Mouse (Mus musculus) intestine, embryonic 14.5 days (tissue): ENCODE data around the gene Pdia5. TPM values are rescaled to one million over a fixed set of nuclear protein-coding genes. Genes with fewer than 3 reads are reported as not detected.

Experiments used
- ATAC-seq: fragments of 200-750 bp; cut with Nextera tagmentation; replicated peaks from 2 replicates; pipeline ENCODE4 v1.8.0; 2017; ENCODE audit warnings: low read depth, moderate number of reproducible peaks, moderate TSS enrichment, moderate library complexity; ENCODE audit not compliant: low FRiP score, low TSS enrichment
- DNase-seq: peaks from one replicate; pipeline ENCODE4 v3.0.0-alpha.2; 2018; ENCODE audit warnings: low spot score
- H3K27ac ChIP-seq: fragments of 300-500 bp; sonication (generic); 2 replicates; pipeline ENCODE4 v1.5.1; 2014; ENCODE audit warnings: low read depth, mild to moderate bottlenecking, control low read depth
- H3K27me3 ChIP-seq: fragments of 300-500 bp; sonication (generic); replicated peaks from 2 replicates; pipeline ENCODE4 v1.6.1; 2014; ENCODE audit warnings: low read length, control low read depth; ENCODE audit not compliant: control insufficient read depth, insufficient read depth
- H3K36me3 ChIP-seq: fragments of 300-500 bp; sonication (generic); 2 replicates; pipeline ENCODE4 v1.6.1; 2014; ENCODE audit warnings: low read length, control low read depth; ENCODE audit not compliant: control insufficient read depth, insufficient read depth
- H3K4me1 ChIP-seq: fragments of 300-500 bp; sonication (generic); replicated peaks from 2 replicates; pipeline ENCODE4 v1.6.1; 2014; ENCODE audit warnings: low read length, control low read depth, mixed read lengths; ENCODE audit not compliant: control insufficient read depth, insufficient read depth
- H3K4me2 ChIP-seq: fragments of 300-500 bp; sonication (generic); 2 replicates; pipeline ENCODE4 v1.6.1; 2014; ENCODE audit warnings: low read length
- H3K4me3 ChIP-seq: fragments of 300-500 bp; sonication (generic); 2 replicates; pipeline ENCODE4 v1.5.1; 2014; ENCODE audit warnings: low read depth, low read length, control low read depth, mixed read lengths
- H3K9ac ChIP-seq: fragments of 300-500 bp; sonication (generic); 2 replicates; pipeline ENCODE4 v1.6.1; 2014; ENCODE audit warnings: mild to moderate bottlenecking, low read length
- H3K9me3 ChIP-seq: fragments of 300-500 bp; sonication (generic); 2 replicates; pipeline ENCODE4 v1.6.1; 2016; ENCODE audit warnings: low read length, control low read depth; ENCODE audit not compliant: control insufficient read depth
- WGBS: fragments of 180-500 bp; shearing (Covaris S2); extraction: QIAGEN DNeasy Blood & Tissue Kit; methylation state at CpG from one replicate; pipeline ENCODE4 v1.1.7; 2014; 5-methylcytosine and 5-hydroxymethylcytosine counted together
- polyA plus RNA-seq: library from polyadenylated mRNA; unstranded; fragments of >200 nt; fragmentation: Nextera tagmentation; extraction: Ambion mirVana; gene quantifications from 2 replicates; pipeline ENCODE4 v1.2.1, GENCODE M21; 2014

Gene Pdia5
- polyA plus RNA-seq, 1 experiment from 2014 or later, result 19.7 TPM

DNA sequence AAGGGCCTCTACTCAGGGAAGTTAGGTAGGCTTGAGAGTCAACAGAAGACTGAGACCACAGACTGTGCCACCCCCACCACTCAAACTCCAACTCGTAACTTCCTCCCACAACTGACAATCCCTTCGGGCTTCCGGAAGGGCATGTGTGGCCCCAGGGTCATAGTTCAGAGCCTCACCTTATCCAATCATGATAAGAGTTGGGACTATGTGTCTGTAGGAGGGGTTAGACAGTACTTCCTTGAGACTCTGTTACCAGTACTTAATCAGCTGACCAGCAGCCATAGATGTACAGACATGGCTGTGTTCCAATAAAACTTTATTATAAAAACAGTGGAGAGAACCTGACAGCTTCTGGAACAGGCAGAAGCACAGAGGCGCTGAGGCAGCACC is 48.7 kb downstream of the Pdia5 start:
- Histone ChIP-seq H3K36me3 (peaks cover 5% of the 10 kb centered on the region; the same call in 1 of the 2 replicates), H3K9ac (no peak overlapping the region), H3K27me3 (no peaks in the 10 kb centered on the region), H3K9me3 (no peaks in the 10 kb centered on the region), H3K4me3 (no peak overlapping the region), H3K4me2 (no peak overlapping the region), H3K27ac (no peak overlapping the region), H3K4me1 (no peaks in the 10 kb centered on the region)
- ATAC-seq, result no peak
- 87% methylated on average over 4 of the region's 4 CpGs for WGBS
- DNase-seq, result no peak

DNA sequence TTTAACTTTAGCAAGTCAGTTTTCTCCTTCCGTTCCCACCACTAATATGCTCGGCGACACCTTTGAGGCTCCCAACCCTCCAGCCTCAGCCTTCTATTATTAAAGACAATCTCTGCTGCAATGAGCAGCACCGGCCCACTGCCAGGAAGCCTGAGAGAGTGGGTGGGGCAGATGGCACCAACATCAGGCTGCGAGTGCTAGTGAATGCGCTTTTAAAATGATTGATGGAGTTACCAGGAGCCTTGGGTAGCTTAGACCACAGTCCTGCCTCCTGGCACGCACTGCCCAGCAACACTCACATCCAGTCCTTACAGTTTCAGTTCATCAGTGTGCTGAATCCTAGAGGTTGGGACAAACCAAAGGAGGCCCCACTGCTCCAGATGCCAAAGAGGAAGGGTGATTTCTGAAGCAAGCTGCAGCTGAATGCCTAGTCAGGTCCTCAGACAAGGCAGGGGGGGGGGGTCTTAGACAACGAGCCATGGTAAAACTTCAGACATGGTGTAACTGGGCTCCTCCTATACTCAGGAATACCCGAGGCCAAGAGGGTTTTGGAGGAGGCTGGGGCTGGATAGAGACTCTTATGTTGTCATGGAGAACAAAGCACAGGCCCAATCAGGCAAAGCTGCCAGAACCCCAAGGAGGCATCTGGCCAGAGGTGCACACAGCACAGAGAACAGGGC is 49.2 kb downstream of the Pdia5 start:
- H3K9me3 ChIP-seq, result no peaks in the 10 kb centered on the region
- H3K4me3 ChIP-seq, result no peak overlapping the region
- H3K27me3 ChIP-seq, result no peaks in the 10 kb centered on the region
- no peak overlapping the region for H3K4me2 ChIP-seq
- ATAC-seq, result no peak
- H3K4me1 ChIP-seq, result no peaks in the 10 kb centered on the region
- 91% methylated on average over 9 of the region's 9 CpGs for WGBS
- H3K9ac ChIP-seq, result no peak overlapping the region
- no peak overlapping the region for H3K27ac ChIP-seq
- DNase-seq, result no peak
- peaks cover 5% of the 10 kb centered on the region; the same call in 1 of the 2 replicates for H3K36me3 ChIP-seq

DNA sequence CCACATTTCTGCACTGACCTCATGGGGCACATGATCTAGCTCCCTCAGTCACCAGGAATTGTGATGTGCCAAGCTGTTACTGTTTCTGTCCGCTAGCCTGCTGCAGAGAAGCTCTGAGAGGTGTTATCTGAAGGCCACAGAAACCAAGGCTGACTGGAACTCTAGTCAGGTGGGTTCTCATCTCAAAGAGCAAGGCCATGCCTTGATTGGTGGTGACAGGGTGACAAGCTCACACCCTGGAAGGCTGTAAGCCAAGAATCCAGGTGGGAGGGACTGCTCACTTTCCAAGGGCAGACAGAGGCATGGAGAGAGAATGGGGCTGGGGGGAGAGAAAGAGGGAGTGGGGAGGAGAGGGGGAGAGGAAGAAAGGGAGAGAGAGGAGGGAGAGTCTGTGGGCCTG is 51.6 kb downstream of the Pdia5 start:
- Histone ChIP-seq H3K4me1 (no peaks in the 10 kb centered on the region), H3K4me2 (no peak overlapping the region), H3K27me3 (no peaks in the 10 kb centered on the region), H3K4me3 (no peak overlapping the region), H3K27ac (no peak overlapping the region), H3K9me3 (no peaks in the 10 kb centered on the region), H3K9ac (no peak overlapping the region), H3K36me3 (peaks cover 5% of the 10 kb centered on the region; the same call in 1 of the 2 replicates)
- ATAC-seq (no peak), DNase-seq (no peak)
- 77% methylated on average over 1 of the region's 1 CpGs for WGBS

- Histone ChIP-seq H3K27me3 (no peaks in the 10 kb centered on the region), H3K4me3 (no peak overlapping the region), H3K4me1 (no peaks in the 10 kb centered on the region), H3K4me2 (no peak overlapping the region), H3K27ac (no peak overlapping the region), H3K36me3 (no peaks in the 10 kb centered on the region), H3K9me3 (no peaks in the 10 kb centered on the region), H3K9ac (no peak overlapping the region)
- WGBS, result 73% methylated on average over 4 of the region's 4 CpGs
- DNase-seq (no peak), ATAC-seq (no peak)
Observed at GRCm38 (mm10) chr16:35431608-35432007, 59.1 kb downstream of the Pdia5 start.

DNA sequence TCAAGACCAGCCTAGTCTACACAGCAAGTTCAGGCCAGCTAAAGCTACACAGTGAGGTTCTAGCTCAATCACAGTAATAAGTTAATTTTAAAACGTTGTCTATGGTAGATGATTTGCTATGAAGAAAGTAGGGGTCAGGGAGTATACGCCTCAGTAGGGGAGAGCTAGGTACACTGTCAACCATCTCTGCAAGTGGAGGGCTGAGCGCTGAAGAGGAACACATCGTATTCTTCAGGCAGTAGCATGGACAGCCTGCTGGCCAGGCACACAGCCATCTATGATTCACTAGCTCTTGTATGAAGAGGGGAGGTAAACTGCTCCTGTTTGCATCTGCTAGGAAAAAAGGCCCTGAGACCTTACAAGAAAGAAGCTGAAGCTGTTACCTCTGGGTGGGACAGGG is 65.7 kb downstream of the Pdia5 start:
- no peaks in the 10 kb centered on the region for H3K27me3 ChIP-seq
- DNase-seq (no peak), ATAC-seq (no peak)
- WGBS, result 84% methylated on average over 4 of the region's 4 CpGs
- H3K4me1 ChIP-seq, result no peaks in the 10 kb centered on the region
- H3K9me3 ChIP-seq, result no peaks in the 10 kb centered on the region
- H3K27ac ChIP-seq, result no peak overlapping the region
- no peak overlapping the region for H3K9ac ChIP-seq
- no peak overlapping the region for H3K4me2 ChIP-seq
- no peaks in the 10 kb centered on the region for H3K36me3 ChIP-seq
- no peak overlapping the region for H3K4me3 ChIP-seq

DNA sequence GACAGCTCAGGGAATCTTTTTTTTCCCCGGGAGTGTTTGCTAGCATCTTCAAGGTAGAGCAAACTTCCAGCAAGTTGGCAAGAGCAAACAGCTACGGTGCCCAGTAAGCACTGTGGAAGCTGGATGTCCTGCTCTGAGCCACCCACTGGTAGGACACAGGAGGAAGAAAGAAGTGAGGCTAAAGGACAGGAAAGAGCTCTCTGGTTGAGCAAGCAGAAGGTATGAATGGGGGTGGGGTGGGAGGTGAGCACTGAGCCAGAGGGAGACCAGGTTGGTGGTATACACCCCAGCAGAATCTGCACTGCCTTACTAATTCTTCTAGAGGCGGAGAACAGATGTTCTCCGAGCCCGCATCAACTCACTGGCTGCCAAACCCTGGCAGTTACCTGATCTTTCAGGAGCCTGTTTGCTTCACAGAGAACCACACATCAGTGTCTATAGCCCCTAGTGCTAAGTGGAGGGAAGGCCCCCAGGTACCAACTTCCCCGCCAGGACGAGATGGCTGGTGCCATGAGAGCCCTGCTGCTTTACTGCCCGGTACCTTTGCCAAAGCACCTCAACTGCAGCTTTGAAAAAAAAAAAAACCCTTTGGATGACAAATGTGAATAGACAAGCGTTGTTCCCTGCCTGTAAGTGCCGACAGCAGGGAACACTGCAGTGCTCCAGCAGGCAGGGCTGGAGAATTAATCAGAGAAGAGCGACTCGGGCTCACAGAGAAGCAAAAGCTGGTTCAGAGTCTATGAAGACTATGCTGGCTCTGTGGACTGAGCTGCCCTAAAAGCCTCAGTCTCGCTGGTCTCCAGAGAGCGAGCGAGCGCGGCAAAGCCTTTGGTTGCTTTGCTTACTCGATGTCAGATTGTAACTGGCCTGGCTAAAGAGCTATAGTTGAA is 67.2 kb downstream of the Pdia5 start:
- 73% methylated on average over 18 of the region's 18 CpGs for WGBS
- no peak overlapping the region for H3K4me2 ChIP-seq
- DNase-seq, result no peak
- no peak overlapping the region for H3K27ac ChIP-seq
- no peaks in the 10 kb centered on the region for H3K9me3 ChIP-seq
- H3K9ac ChIP-seq, result no peak overlapping the region
- no peaks in the 10 kb centered on the region for H3K4me1 ChIP-seq
- ATAC-seq, result no peak
- H3K36me3 ChIP-seq, result no peaks in the 10 kb centered on the region
- no peak overlapping the region for H3K4me3 ChIP-seq
- no peaks in the 10 kb centered on the region for H3K27me3 ChIP-seq

- ATAC-seq (no peak), DNase-seq (no peak)
- Histone ChIP-seq H3K4me3 (no peak overlapping the region), H3K4me2 (no peak overlapping the region), H3K4me1 (no peaks in the 10 kb centered on the region), H3K9ac (no peak overlapping the region), H3K27ac (no peak overlapping the region), H3K27me3 (no peaks in the 10 kb centered on the region), H3K9me3 (no peaks in the 10 kb centered on the region), H3K36me3 (no peaks in the 10 kb centered on the region)
- 85% methylated on average over 8 of the region's 8 CpGs for WGBS
Observed at GRCm38 (mm10) chr16:35422705-35423104, 68.0 kb downstream of the Pdia5 start.

DNA sequence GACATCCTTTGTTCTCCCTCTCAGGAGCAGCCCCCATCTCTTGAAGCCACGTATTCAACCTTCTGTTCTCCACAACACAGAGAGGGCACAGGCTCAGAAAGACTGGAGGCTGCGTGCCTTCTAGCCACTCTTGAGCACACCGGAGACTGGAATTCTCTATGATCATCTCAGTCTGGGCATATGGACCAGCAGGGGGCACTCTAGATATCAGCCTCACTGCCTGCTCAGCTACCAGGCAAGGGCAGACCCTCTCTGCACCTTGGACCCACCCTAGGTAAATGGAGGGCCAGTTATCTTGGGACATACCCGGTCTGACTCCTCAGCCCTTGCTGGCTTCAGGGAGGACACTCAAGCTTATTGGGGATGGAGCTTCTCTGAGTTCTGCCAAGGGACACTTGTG is 68.5 kb downstream of the Pdia5 start:
- no peaks in the 10 kb centered on the region for H3K9me3 ChIP-seq
- H3K4me1 ChIP-seq, result no peaks in the 10 kb centered on the region
- no peak overlapping the region for H3K4me3 ChIP-seq
- H3K4me2 ChIP-seq, result no peak overlapping the region
- WGBS, result 70% methylated on average over 4 of the region's 4 CpGs
- H3K27me3 ChIP-seq, result no peaks in the 10 kb centered on the region
- H3K9ac ChIP-seq, result no peak overlapping the region
- DNase-seq (peak; percentile 61), ATAC-seq (no peak)
- no peak overlapping the region for H3K27ac ChIP-seq
- H3K36me3 ChIP-seq, result no peaks in the 10 kb centered on the region
